Mouse (Mus musculus) limb, embryonic 15.5 days (tissue): ENCODE measurements around the gene Foxn1. TPM values are rescaled to one million over a fixed set of nuclear protein-coding genes. Genes with fewer than 3 reads are reported as not detected.

Experiments
- ATAC-seq: fragments of 200-750 bp; cut with Nextera tagmentation; 2 replicates; pipeline ENCODE4 v1.8.0; 2017; ENCODE audit warnings: low read depth, moderate TSS enrichment; ENCODE audit not compliant: insufficient number of reproducible peaks, low FRiP score, low TSS enrichment
- H3K27ac ChIP-seq: fragments of 300-500 bp; sonication (generic); 2 replicates; pipeline ENCODE4 v1.5.1; 2015; ENCODE audit warnings: moderate library complexity, mild to moderate bottlenecking, inconsistent platforms
- H3K27me3 ChIP-seq: fragments of 300-500 bp; sonication (generic); 2 replicates; pipeline ENCODE4 v1.6.1; 2015; ENCODE audit warnings: inconsistent platforms
- H3K36me3 ChIP-seq: fragments of 300-500 bp; sonication (generic); 2 replicates; pipeline ENCODE4 v1.6.1; 2015; ENCODE audit warnings: inconsistent platforms
- H3K4me1 ChIP-seq: fragments of 300-500 bp; sonication (generic); 2 replicates; pipeline ENCODE4 v1.6.1; 2015; ENCODE audit warnings: inconsistent platforms
- H3K4me2 ChIP-seq: fragments of 300-500 bp; sonication (generic); 2 replicates; pipeline ENCODE4 v1.6.1; 2015; ENCODE audit warnings: mild to moderate bottlenecking, inconsistent platforms
- H3K4me3 ChIP-seq: fragments of 300-500 bp; sonication (generic); 2 replicates; pipeline ENCODE4 v1.5.1; 2015; ENCODE audit warnings: mild to moderate bottlenecking, inconsistent platforms
- H3K9ac ChIP-seq: fragments of 300-500 bp; sonication (generic); 2 replicates; pipeline ENCODE4 v1.6.1; 2015; ENCODE audit warnings: inconsistent platforms
- H3K9me3 ChIP-seq: fragments of 300-500 bp; sonication (generic); 2 replicates; pipeline ENCODE4 v1.6.1; 2016; ENCODE audit warnings: inconsistent platforms
- whole genome bisulfite sequencing: fragments of 180-500 bp; shearing (Covaris S2); methylation state at CpG from one replicate; pipeline ENCODE4 v1.1.7; 2015; 5-methylcytosine and 5-hydroxymethylcytosine counted together
- polyA plus RNA-seq: library from polyadenylated mRNA; unstranded; fragments of >200 nt; fragmentation: Nextera tagmentation; extraction: Ambion mirVana; gene quantifications from 2 replicates; pipeline ENCODE4 v1.2.1, GENCODE M21; 2015

Foxn1 gene
- polyA plus RNA-seq, 1 experiment from 2014 or later, result 3.1 TPM

DNA sequence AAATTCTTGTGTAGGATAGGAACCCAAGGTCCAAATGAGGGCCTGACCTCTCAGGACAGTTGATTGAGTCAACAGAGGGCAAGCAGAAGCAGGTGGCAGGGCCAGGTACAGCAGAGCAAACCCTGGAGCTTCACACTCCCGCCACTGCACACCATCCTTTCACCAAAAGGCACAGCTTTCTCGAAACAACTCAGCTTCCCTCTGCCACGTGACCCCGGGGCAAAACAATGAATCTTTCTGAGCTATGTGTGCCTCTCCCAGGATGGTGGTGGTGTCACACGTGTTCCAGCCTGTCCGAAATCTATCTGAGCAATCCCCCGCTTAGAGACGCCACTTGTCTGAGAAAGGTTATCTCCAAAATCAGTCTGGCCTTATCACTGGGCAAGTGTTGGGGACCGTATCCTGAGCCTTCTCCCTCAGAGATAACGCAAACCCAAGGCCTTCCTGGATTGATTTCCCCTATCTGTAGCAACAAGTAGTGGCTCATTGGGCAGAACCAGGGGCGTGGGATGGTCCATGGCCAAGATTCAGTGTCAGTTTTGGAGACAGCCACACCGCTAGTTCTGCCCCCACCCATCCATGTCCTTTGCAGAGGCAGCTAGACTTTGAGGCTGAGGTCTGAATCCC lies 34.0 kb upstream of the Foxn1 start:
- Histone ChIP-seq H3K4me2 (no peak overlapping the region), H3K27me3 (no peaks in the 10 kb centered on the region), H3K9ac (no peak overlapping the region), H3K36me3 (no peaks in the 10 kb centered on the region), H3K9me3 (no peaks in the 10 kb centered on the region), H3K27ac (no peak overlapping the region), H3K4me3 (no peak overlapping the region), H3K4me1 (no peaks in the 10 kb centered on the region)
- ATAC-seq, result no peak
- 62% methylated on average over 12 of the region's 12 CpGs for WGBS

DNA sequence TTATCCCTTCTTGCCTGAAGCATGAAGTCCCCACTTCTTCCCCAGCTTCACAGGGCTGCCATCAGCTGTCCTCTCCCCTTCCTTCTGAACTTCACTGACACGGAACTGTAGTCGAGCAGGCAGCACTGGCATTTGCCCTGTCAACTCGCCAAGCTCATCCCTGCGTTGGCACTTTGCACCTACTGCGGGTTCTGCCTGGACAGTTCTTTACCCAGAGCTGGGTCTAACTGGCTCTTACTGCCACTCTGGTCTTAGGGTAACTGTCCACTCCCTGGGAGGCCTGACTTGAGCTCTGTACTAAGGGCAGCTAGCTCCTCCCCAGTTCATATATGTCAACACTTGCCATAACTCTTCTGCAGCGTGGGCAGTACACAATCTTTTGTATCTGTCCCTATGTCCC lies 30.5 kb upstream of the Foxn1 start:
- Histone ChIP-seq H3K36me3 (no peaks in the 10 kb centered on the region), H3K27me3 (no peaks in the 10 kb centered on the region), H3K27ac (no peak overlapping the region), H3K4me2 (no peak overlapping the region), H3K4me3 (no peak overlapping the region), H3K4me1 (0 out of 2 replicates have a peak, but pooled peaks cover 3% of the 10 kb centered on the region), H3K9ac (no peak overlapping the region), H3K9me3 (no peaks in the 10 kb centered on the region)
- 78% methylated on average over 6 of the region's 6 CpGs for WGBS
- no peak for ATAC-seq

DNA sequence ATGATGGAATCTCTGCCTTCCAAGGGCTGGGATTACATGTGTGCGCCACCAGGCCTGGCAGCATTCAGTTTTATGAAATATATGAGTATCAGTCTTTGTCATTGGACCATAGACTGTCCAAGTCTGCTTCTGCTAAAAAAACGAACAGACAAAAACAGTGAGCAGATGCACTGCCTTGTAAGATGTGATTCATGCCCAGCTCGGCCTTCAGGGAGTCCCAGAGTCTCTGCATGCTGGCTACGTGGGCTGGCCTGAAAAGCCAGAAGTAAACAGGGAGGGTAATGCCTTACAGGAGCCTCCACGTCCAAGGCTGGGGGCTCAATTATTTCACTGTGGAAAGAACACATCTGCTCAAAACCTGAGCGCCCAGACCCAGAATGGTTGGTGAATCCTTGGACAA lies 26.5 kb upstream of the Foxn1 start:
- H3K4me3 ChIP-seq, result no peak overlapping the region
- no peak overlapping the region for H3K9ac ChIP-seq
- H3K4me1 ChIP-seq, result 0 out of 2 replicates have a peak, but pooled peaks cover 3% of the 10 kb centered on the region
- WGBS, result 64% methylated on average over 6 of the region's 6 CpGs
- no peak overlapping the region for H3K4me2 ChIP-seq
- no peaks in the 10 kb centered on the region for H3K27me3 ChIP-seq
- no peaks in the 10 kb centered on the region for H3K9me3 ChIP-seq
- no peak for ATAC-seq
- no peaks in the 10 kb centered on the region for H3K36me3 ChIP-seq
- no peak overlapping the region for H3K27ac ChIP-seq

DNA sequence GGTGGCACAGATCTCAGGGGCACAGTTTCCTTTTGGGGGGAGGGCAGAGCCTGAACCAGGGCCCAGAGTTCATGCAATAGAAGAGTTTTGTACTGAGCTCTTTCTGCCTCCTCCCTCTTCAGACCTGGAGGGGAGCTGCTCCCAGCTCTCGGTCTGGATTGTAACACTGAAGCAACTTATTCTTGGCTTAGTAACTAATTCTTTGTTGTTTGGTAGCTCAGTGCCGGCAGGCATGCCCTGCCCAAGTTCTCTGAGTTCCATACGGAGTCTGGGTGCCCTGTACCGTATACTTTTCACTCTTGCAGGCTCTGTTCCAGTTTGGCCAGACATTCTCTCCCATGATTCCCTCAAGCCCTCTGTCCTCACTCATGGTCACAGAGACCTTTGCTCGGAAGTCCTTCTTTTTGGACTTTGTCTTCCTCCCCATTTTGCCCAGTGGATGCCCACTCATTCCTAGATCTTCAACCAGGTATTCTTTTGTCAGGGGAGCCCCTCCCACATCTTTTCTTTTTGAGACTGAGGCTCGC lies 26.0 kb upstream of the Foxn1 start:
- Histone ChIP-seq H3K9me3 (no peaks in the 10 kb centered on the region), H3K4me2 (no peak overlapping the region), H3K4me1 (0 out of 2 replicates have a peak, but pooled peaks cover 3% of the 10 kb centered on the region), H3K9ac (no peak overlapping the region), H3K36me3 (no peaks in the 10 kb centered on the region), H3K4me3 (no peak overlapping the region), H3K27ac (no peak overlapping the region), H3K27me3 (no peaks in the 10 kb centered on the region)
- 0 out of 2 replicates have a peak, but pooled peaks have one; percentile 40 for ATAC-seq
- 59% methylated on average over 6 of the region's 6 CpGs for WGBS

GRCm38 (mm10) chr11:78411606-78412323 lies 25.4 kb upstream of the Foxn1 start:
- H3K4me1 ChIP-seq, result 0 out of 2 replicates have a peak, but pooled peaks cover 3% of the 10 kb centered on the region
- H3K36me3 ChIP-seq, result no peaks in the 10 kb centered on the region
- no peak overlapping the region for H3K9ac ChIP-seq
- no peaks in the 10 kb centered on the region for H3K27me3 ChIP-seq
- no peaks in the 10 kb centered on the region for H3K9me3 ChIP-seq
- H3K4me2 ChIP-seq, result no peak overlapping the region
- H3K27ac ChIP-seq, result no peak overlapping the region
- 78% methylated on average over 11 of the region's 11 CpGs for WGBS
- no peak overlapping the region for H3K4me3 ChIP-seq
- ATAC-seq, result no peak

GRCm38 (mm10) chr11:78408256-78409240 lies 22.2 kb upstream of the Foxn1 start:
- Histone ChIP-seq H3K4me2 (no peak overlapping the region), H3K9me3 (no peaks in the 10 kb centered on the region)
- WGBS, result 70% methylated on average over 9 of the region's 9 CpGs

DNA sequence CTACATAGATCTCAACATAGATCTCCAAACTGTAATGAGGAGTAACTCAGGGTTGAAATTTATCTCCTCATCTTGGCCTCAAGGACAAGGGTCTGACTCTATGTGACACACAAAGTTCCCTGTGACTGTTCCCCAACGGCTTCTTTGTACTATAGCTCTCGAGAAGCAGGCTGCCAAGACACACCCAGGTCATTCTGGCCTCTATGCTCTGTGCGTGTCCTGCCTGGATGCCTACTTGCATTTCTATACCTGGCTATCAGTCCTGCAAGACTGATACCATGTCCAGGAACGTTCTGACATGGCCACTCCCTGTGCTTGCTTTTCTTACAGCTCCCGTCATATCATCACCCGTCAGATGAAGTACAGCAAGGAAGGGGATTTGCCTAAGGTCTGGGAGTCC lies 15.7 kb upstream of the Foxn1 start:
- WGBS, result 78% methylated on average over 6 of the region's 6 CpGs
- no peak overlapping the region for H3K4me3 ChIP-seq
- H3K36me3 ChIP-seq, result no peaks in the 10 kb centered on the region
- H3K9ac ChIP-seq, result no peak overlapping the region
- ATAC-seq, result no peak
- H3K4me2 ChIP-seq, result no peak overlapping the region
- H3K27me3 ChIP-seq, result peaks cover 3% of the 10 kb centered on the region; the same call in 1 of the 2 replicates
- H3K9me3 ChIP-seq, result no peaks in the 10 kb centered on the region
- peaks cover 6% of the 10 kb centered on the region; the same call in 1 of the 2 replicates for H3K4me1 ChIP-seq
- H3K27ac ChIP-seq, result no peak overlapping the region

More at GRCm38 (mm10) chr11:78408256-78409240, 22.2 kb upstream of the Foxn1 start:
- Histone ChIP-seq H3K4me1 (0 out of 2 replicates have a peak, but pooled peaks cover 3% of the 10 kb centered on the region), H3K9ac (no peak overlapping the region), H3K36me3 (no peaks in the 10 kb centered on the region), H3K27me3 (no peaks in the 10 kb centered on the region), H3K4me3 (no peak overlapping the region), H3K27ac (no peak overlapping the region)
- ATAC-seq, result no peak

DNA sequence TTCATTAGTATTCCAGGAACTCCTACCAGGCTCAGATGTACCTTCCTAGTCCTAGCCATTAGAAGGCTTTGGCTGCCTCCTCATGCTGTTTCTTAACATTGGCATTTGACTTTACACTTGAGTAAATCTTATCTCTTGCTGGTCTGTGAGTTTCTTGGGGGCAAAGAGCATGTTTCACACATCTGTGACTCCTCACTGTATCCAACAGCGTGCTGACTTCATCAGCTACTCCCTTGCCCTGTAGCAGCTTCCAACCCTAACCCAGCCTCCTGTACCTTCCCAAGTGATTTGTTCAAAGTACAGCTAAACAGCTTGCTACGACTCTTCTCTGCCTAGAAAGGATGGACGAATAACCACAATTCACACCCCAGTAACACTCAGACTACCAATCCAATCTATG lies 15.1 kb upstream of the Foxn1 start:
- H3K36me3 ChIP-seq, result no peaks in the 10 kb centered on the region
- H3K4me3 ChIP-seq, result no peak overlapping the region
- peaks cover 3% of the 10 kb centered on the region; the same call in 1 of the 2 replicates for H3K27me3 ChIP-seq
- H3K4me2 ChIP-seq, result no peak overlapping the region
- 73% methylated on average over 3 of the region's 3 CpGs for WGBS
- no peak overlapping the region for H3K9ac ChIP-seq
- ATAC-seq, result no peak
- H3K27ac ChIP-seq, result no peak overlapping the region
- peaks cover 10% of the 10 kb centered on the region; the same call in 1 of the 2 replicates for H3K4me1 ChIP-seq
- no peaks in the 10 kb centered on the region for H3K9me3 ChIP-seq

DNA sequence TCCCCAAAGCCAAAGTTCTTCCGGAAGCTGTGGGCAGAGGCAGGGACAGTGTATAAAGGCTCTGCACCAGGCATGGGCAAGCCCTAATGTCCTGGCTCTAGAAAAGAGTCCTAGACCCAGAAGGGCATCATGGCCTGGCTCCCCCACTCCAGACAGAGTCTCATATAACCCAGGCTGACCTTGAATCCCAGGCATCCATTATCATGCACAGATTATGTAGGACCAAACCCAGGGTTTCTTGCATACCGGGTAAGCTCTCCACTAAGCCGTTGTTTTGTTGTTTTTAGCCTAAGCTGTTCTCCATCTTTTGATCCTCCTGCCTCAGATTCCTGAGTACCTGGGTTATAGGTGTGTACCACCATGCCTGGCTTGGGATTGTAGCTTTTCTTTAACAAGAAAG lies 14.6 kb upstream of the Foxn1 start:
- 66% methylated on average over 3 of the region's 3 CpGs for WGBS
- Histone ChIP-seq H3K4me2 (no peak overlapping the region), H3K27ac (no peak overlapping the region), H3K9me3 (no peaks in the 10 kb centered on the region), H3K4me1 (peaks cover 10% of the 10 kb centered on the region; the same call in 1 of the 2 replicates), H3K4me3 (no peak overlapping the region), H3K36me3 (no peaks in the 10 kb centered on the region), H3K27me3 (peaks cover 3% of the 10 kb centered on the region; the same call in 1 of the 2 replicates), H3K9ac (no peak overlapping the region)
- no peak for ATAC-seq

DNA sequence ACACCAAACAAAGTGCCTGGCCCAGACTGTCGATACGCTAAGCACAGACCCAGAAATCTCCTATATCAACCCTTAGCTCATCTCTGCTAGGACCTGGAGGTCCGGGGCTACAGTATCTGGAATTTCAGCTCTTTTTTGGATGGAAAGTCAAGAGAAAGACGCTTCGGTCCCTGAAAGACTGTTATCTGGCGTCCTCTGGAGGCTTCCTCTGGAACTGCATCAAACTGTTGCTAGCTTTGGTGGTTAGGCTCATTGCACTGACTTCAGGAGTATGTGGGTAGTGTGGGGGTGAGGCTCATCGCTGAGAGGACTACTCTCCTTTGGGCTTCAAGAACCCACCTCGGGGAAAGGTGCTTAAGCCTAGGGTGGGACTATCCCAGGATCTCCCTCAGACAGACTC lies 13.3 kb upstream of the Foxn1 start:
- H3K9ac ChIP-seq, result no peak overlapping the region
- H3K27ac ChIP-seq, result no peak overlapping the region
- H3K27me3 ChIP-seq, result peaks cover 3% of the 10 kb centered on the region; the same call in 1 of the 2 replicates
- H3K4me3 ChIP-seq, result no peak overlapping the region
- 12% methylated on average over 8 of the region's 8 CpGs for WGBS
- H3K9me3 ChIP-seq, result no peaks in the 10 kb centered on the region
- no peaks in the 10 kb centered on the region for H3K36me3 ChIP-seq
- H3K4me1 ChIP-seq, result peaks cover 10% of the 10 kb centered on the region; the same call in 1 of the 2 replicates
- ATAC-seq, result no peak
- no peak overlapping the region for H3K4me2 ChIP-seq

GRCm38 (mm10) chr11:78398212-78398611 lies 11.9 kb upstream of the Foxn1 start:
- 84% methylated on average over 6 of the region's 6 CpGs for WGBS
- H3K27ac ChIP-seq, result no peak overlapping the region
- no peak for ATAC-seq

More at GRCm38 (mm10) chr11:78398212-78398611, 11.9 kb upstream of the Foxn1 start:
- H3K27me3 ChIP-seq, result peaks cover 3% of the 10 kb centered on the region; the same call in 1 of the 2 replicates
- no peak overlapping the region for H3K4me2 ChIP-seq
- H3K9me3 ChIP-seq, result no peaks in the 10 kb centered on the region
- H3K4me3 ChIP-seq, result no peak overlapping the region
- no peaks in the 10 kb centered on the region for H3K36me3 ChIP-seq
- no peak overlapping the region for H3K9ac ChIP-seq
- peaks cover 10% of the 10 kb centered on the region; the same call in 1 of the 2 replicates for H3K4me1 ChIP-seq
